Mouse (Mus musculus): ENCODE measurements around the gene Ntrk3.

DNA sequence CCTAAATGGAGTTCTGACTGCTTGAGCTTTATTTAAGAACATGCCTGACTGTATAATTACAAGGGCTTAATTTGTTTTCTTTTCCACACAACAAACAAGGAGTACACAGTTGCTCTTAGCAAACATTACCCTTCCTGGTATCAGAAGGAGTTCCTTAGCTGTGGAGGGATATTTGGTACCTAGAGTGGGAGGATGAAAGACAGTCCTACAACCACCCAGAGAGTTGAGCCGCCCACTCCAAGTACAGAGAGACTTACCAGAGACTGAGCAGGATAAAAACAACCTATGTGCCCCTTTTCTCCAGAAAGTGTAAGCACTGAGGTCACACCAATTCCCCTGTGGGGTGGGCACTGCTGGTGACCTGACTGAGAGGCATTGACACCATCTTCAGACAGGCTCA, 237.8 kb downstream of the Ntrk3 start:
- TF ChIP-seq CTCF (IDR thresholded peaks at IDR 0.05; ENCODE audit: low read depth, low read length) (no peak), POLR2A (IDR thresholded peaks at IDR 0.05; ENCODE audit: extremely low read depth, insufficient read depth, low read length) (no peak)

All from liver, adult 2 months (tissue).